Mouse (Mus musculus) small intestine, adult 2 months (tissue): ENCODE measurements around the gene Tlr6. TPM values are rescaled to one million over a fixed set of nuclear protein-coding genes. Genes with fewer than 3 reads are reported as not detected.
A peak's percentile ranks its signal among the peaks of the same experiment; 100 is the strongest.

ENCODE experiments used
- H3K27ac ChIP-seq: fragments of 200-500 bp; 2 replicates; pipeline ENCODE4 v1.5.1; 2012; ENCODE audit warnings: low read depth, low read length, control low read depth, inconsistent platforms; ENCODE audit not compliant: insufficient read depth
- H3K27me3 ChIP-seq: fragments of 200-500 bp; 2 replicates; pipeline ENCODE4 v1.6.1; 2012; ENCODE audit warnings: mild to moderate bottlenecking, moderate library complexity, low read length, inconsistent platforms; ENCODE audit not compliant: control insufficient read depth, insufficient read depth
- H3K36me3 ChIP-seq: fragments of 200-500 bp; 2 replicates; pipeline ENCODE4 v1.6.1; 2012; ENCODE audit warnings: mild to moderate bottlenecking, low read length, control low read depth, inconsistent platforms; ENCODE audit not compliant: control insufficient read depth, insufficient read depth
- H3K4me1 ChIP-seq: fragments of 200-500 bp; 2 replicates; pipeline ENCODE4 v1.6.1; 2012; ENCODE audit warnings: low read length, inconsistent platforms, mixed read lengths; ENCODE audit not compliant: control insufficient read depth, insufficient read depth, insufficient read length
- H3K4me3 ChIP-seq: fragments of 200-500 bp; 2 replicates; pipeline ENCODE4 v1.5.1; 2012; ENCODE audit warnings: low read depth, mild to moderate bottlenecking, control low read depth, inconsistent platforms, low read length, moderate library complexity
- CTCF ChIP-seq: fragments of 200-500 bp; IDR thresholded peaks from 2 replicates; pipeline ENCODE4 v1.5.1; 2012; ENCODE audit warnings: low read depth, mild to moderate bottlenecking, control low read depth, inconsistent platforms, low read length, moderate library complexity, mixed read lengths; ENCODE audit not compliant: insufficient replicate concordance, insufficient read length; ENCODE audit errors: extremely low read depth
- POLR2A ChIP-seq: fragments of 200-500 bp; IDR thresholded peaks from 2 replicates; pipeline ENCODE4 v1.6.1; 2012; ENCODE audit warnings: low read depth, mild to moderate bottlenecking, control low read depth, inconsistent platforms, low read length, moderate library complexity
- WGBS: fragments of 180-500 bp; shearing (Covaris S2); methylation state at CpG from one replicate; pipeline ENCODE4 v1.1.7; 2018; 5-methylcytosine and 5-hydroxymethylcytosine counted together
- polyA plus RNA-seq: library from polyadenylated mRNA; depleted of rRNA; stranded (reverse); fragments of >200 nt; gene quantifications from 2 replicates; pipeline ENCODE4 v1.2.3, GENCODE M21; 2012; rRNA removed

The Tlr6 gene
- 0.28 and 0.37 TPM in 2 replicates for polyA plus RNA-seq

- TF ChIP-seq POLR2A, result no peak
- TF ChIP-seq CTCF, result no peak
- WGBS, result 70% methylated on average over 13 of the region's 13 CpGs
- H3K36me3 ChIP-seq, result no peaks in the 10 kb centered on the region
- peak within 1 kb of the TSS; percentile 50 for H3K4me3 ChIP-seq
- H3K27ac ChIP-seq, result peak within 1 kb of the TSS; percentile 80
- H3K27me3 ChIP-seq, result no peaks in the 10 kb centered on the region
- H3K4me1 ChIP-seq, result no peaks in the 10 kb centered on the region
Measured at GRCm38 (mm10) chr5:64959843-64960230, at the start of gene Tlr6. Tlr6 (minus strand) TSS chr5:64960097.

- no peak overlapping the region for H3K27ac ChIP-seq
- H3K4me1 ChIP-seq, result no peaks in the 10 kb centered on the region
- TF ChIP-seq CTCF (no peak), POLR2A (no peak)
- peaks cover 30% of the 10 kb centered on the region for H3K36me3 ChIP-seq
- 64% methylated on average over 4 of the region's 4 CpGs for WGBS
- H3K27me3 ChIP-seq, result no peaks in the 10 kb centered on the region
- no peak overlapping the region for H3K4me3 ChIP-seq
Measured at GRCm38 (mm10) chr5:65006011-65006491, 46.2 kb upstream of the Tlr6 start.

GRCm38 (mm10) chr5:65005251-65005650, 45.4 kb upstream of the Tlr6 start:
- Histone ChIP-seq H3K27ac (no peak overlapping the region), H3K4me1 (no peaks in the 10 kb centered on the region), H3K36me3 (peaks cover 26% of the 10 kb centered on the region), H3K4me3 (no peak overlapping the region), H3K27me3 (no peaks in the 10 kb centered on the region)
- no peak for TF ChIP-seq POLR2A
- TF ChIP-seq CTCF, result no peak
- 95% methylated on average over 4 of the region's 4 CpGs for WGBS

GRCm38 (mm10) chr5:65003946-65004535, 44.1 kb upstream of the Tlr6 start:
- TF ChIP-seq POLR2A, result no peak
- no peak for TF ChIP-seq CTCF
- no peaks in the 10 kb centered on the region for H3K4me1 ChIP-seq
- no peak overlapping the region for H3K27ac ChIP-seq
- H3K4me3 ChIP-seq, result no peak overlapping the region
- H3K36me3 ChIP-seq, result peaks cover 14% of the 10 kb centered on the region
- WGBS, result 77% methylated on average over 7 of the region's 7 CpGs
- no peaks in the 10 kb centered on the region for H3K27me3 ChIP-seq

GRCm38 (mm10) chr5:65002940-65003824, 43.3 kb upstream of the Tlr6 start:
- no peaks in the 10 kb centered on the region for H3K27me3 ChIP-seq
- no peak for TF ChIP-seq CTCF
- TF ChIP-seq POLR2A, result no peak
- H3K4me1 ChIP-seq, result no peaks in the 10 kb centered on the region
- 73% methylated on average over 10 of the region's 10 CpGs for WGBS
- no peak overlapping the region for H3K27ac ChIP-seq
- peaks cover 15% of the 10 kb centered on the region for H3K36me3 ChIP-seq
- no peak overlapping the region for H3K4me3 ChIP-seq

- 96% methylated on average over 2 of the region's 2 CpGs for WGBS
- H3K27me3 ChIP-seq, result no peaks in the 10 kb centered on the region
- TF ChIP-seq POLR2A, result no peak
- no peak for TF ChIP-seq CTCF
- H3K27ac ChIP-seq, result no peak overlapping the region
- no peak overlapping the region for H3K4me3 ChIP-seq
- H3K36me3 ChIP-seq, result peaks cover 16% of the 10 kb centered on the region; the same call in 1 of the 2 replicates
- peaks cover 9% of the 10 kb centered on the region; the same call in 1 of the 2 replicates for H3K4me1 ChIP-seq
Measured at GRCm38 (mm10) chr5:64995408-64995807, 35.5 kb upstream of the Tlr6 start.

- no peak for TF ChIP-seq POLR2A
- no peak for TF ChIP-seq CTCF
- Histone ChIP-seq H3K4me3 (no peak overlapping the region), H3K27me3 (no peaks in the 10 kb centered on the region), H3K36me3 (peaks cover 12% of the 10 kb centered on the region; the same call in 1 of the 2 replicates), H3K27ac (no peak overlapping the region), H3K4me1 (peaks cover 9% of the 10 kb centered on the region; the same call in 1 of the 2 replicates)
- 46% methylated on average over 8 of the region's 8 CpGs for WGBS
Measured at GRCm38 (mm10) chr5:64992540-64992939, 32.6 kb upstream of the Tlr6 start.
